Mouse (Mus musculus) thymus, postnatal 10 days (tissue): ENCODE measurements around the gene Olfr15.

ENCODE experiments used
- DNase-seq, 2 experiments: peaks; one replicate each; pipeline ENCODE4 v3.0.0; 2021; ENCODE audit warnings: low spot score in 2 of 2

Gene Olfr15

DNA sequence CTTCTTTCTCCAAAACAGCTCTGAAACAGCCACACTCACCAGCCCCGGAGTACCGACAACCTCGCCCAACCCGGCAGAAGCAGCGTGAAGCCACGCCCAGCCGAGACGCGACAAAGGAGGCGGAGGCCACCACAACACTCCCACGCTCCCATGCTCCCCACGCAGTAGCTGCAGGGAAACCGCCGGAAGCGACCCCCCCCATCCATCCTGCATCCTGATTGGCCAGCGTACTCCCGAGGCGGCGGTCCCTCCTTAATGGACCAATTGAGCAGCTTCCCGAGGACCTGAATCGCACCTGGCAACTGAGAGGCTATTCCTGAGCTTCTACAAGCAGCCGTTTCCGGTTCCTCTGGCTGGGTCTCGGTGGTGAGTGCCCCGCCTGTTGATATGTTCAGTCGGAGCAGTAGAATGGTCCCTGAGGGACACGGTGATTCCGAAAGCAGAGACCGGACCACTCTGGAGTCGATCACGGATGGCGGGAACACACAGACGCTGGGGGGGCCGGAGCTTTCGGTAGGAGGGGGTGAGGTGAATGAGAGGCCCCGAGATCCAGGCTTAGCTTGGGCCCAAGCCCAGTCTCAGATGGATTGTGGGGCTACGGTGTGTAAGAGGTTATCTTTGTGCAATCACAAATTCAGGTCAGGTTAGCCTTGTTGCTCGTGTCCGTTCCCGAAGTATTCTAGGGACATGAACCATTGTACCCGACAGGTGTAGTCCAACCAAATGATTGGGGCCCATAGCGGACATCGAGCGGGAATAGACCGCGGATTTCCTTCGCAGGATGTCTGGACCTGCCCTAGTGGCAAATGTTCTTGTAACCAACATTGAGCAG, 41.8 kb downstream of the Olfr15 start, which contains the start of gene Naa60:
TSS of gene Naa60 (plus strand) at position 160 of the 832 bp plus-strand sequence.
- peak; percentile 89 to 92 for DNase-seq

DNA sequence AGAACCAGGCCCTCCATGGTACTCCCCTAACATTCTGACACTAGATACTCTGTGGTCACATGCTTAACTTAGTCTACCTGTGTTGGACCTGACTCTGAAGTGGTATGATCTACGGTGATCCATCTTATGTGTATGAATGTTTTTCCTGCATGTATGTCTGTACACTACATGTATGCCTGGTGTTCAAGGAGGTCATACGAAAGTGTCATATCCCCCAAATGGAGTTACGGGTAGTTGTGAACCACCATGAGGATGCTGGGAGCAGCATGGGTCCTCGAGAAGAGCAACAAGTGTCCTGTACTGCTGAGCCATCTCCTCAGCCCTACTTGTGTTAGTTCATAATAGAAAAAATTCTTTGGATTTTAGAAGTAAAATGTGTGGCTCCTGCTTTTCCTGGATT, 45.7 kb downstream of the Olfr15 start:
- DNase-seq: no peak

DNA sequence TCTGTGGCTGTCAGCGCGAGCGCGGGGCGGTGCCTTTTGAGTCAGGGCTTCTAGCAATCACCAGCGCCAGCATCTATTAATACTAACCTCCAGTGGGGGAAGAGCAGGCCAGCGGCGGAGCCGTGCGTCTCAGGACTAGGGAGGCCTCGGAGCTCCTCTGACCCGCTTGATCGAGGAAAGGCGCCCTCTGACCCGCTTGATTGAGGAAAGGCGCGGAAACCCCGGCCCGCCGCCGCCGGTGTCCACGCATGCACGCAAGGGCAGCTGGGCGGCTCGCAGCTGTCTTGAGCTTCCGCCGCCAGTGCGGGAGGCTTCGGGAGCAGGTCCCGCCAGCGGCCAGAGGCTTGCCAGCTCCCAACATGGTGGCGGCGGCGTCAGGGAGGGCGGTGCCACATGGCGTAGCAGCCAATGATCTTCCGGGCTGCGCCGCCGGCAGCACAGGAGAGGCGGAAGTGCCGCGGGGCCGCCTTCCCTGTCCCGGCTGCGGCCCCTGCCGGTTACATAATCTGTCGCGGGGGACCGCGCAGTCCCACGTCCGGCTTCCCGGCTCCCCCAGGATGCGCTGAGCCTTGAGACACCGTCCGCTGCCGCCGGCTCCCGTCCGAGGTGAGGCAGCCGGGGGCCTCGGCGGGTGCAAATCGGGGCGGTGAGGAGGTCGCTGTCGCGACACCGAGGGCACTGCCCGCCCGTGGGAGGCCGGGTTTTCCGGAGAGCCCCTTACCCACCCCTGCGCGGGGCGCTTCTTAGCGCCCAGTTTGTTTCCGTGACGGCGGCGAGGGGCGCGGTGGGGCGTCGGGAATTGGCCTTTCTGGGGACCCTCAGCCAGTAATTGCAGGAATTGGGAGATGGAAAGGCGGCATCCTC, 53.8 kb downstream of the Olfr15 start, which contains the start of the genes Zfp597 and Gm20695:
TSS of gene Zfp597 (minus strand) at position 361 of the 864 bp plus-strand sequence.
TSS of gene Gm20695 (plus strand) at position 448 of the 864 bp plus-strand sequence.
- peak; percentile 87 to 92 for DNase-seq

DNA sequence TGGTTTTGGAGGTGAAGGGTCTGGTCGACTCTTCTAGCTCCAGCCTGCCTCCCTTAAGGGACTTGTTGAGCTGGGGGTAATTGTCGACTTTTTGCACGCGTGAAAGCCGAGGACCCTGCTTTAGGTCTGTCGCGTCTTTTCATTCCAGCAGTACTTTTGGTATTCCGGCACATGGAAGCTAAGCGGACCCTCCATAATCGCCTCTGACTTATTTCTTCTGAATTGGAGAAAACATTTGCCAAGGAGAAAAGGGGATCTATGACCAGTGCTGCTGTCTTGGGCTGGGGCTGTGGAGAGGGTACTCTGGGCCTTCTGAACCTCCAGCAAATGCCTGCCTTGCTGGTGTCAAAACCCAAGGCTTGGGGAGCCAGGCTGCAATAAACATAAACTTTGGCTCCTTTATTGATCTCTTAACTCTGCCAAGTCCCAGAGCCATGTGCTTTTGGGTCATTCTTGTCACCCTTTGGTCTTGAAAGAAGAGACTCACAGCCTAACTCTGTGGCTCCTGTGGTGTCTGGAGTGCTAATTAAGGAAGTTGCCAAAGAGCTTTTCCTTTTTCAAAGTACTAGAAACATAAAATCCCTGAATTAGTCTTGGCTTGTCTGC, 54.5 kb downstream of the Olfr15 start:
- DNase-seq: no peak

DNA sequence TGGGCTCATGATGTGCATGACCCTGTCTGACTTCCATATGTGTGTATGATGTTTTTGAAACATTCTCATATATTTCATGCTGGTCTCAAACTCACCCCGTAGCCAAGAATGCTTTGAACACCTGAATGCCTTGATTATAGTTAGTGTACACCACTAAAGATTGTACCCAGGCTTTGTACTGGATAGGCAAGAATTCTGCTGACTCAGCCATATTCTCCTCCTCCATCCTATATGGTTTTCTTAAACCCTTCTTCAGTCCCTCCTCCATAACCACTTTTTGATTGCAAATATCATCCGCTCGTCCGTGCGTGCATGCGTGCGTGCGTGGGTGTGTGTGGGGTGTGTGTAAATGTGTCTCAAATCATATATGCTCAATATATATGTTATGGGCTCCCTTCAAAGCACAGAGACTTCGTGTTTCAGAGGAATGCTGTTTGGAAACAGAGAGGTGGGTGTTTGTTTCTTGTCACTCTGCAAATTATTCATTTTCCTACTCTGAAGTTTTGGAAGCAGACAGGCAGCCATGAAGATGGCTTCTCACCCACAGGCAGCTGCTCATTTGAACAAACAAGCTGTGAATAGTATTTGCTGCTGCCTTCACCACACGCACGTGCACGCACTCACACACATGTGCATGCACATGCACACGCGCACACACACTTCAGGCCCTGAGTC, 61.1 kb downstream of the Olfr15 start:
- DNase-seq: no peak

DNA sequence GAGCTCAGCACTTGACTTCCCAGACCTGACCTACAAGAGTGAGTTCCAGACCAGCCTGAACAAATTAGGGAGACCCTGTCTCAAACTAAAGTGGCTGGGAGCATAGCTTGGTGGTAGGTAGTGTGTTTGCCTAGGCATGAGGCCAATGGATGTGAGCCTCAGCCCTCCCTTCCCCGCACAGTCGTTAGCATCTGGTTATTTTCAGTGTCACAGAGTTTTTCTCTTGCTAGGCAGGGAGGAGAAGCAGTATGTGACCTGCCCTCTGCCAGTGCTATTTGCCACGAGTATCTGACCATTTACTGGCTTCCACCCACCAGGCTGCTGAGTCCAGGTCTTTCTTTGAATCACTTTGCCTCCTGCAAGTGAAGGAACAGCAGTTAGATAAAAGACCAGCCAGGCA, 63.1 kb downstream of the Olfr15 start:
- DNase-seq: no peak
